Mouse (Mus musculus) liver, embryonic 15.5 days (tissue): ENCODE results near the gene Fer1l4. TPM values are rescaled to one million over a fixed set of nuclear protein-coding genes. Genes with fewer than 3 reads are reported as not detected.

Experiments
- polyA plus RNA-seq: library from polyadenylated mRNA; unstranded; fragments of >200 nt; fragmentation: Nextera tagmentation; extraction: Ambion mirVana; gene quantifications from 2 replicates; pipeline ENCODE4 v1.2.1, GENCODE M21; 2015

Fer1l4 gene
- polyA plus RNA-seq, 1 experiment from 2014 or later: not detected

Other genes with a start within 250 kb of the Fer1l4 start
- 4.9 and 5.6 TPM in 2 replicates for gene BC029722, start 233.5 kb downstream of the Fer1l4 start, polyA plus RNA-seq
- gene Eif6, start 226.0 kb downstream of the Fer1l4 start, polyA plus RNA-seq: 131 and 135 TPM in 2 replicates
- gene Fam83c, start 218.1 kb downstream of the Fer1l4 start, polyA plus RNA-seq: 0.07 and 0.09 TPM in 2 replicates
- 32.1 and 33.5 TPM in 2 replicates for gene Uqcc1, start 122.6 kb downstream of the Fer1l4 start, polyA plus RNA-seq
- not detected in 2 replicates for gene Gm15557, start 112.2 kb downstream of the Fer1l4 start, polyA plus RNA-seq
- not detected in 2 replicates for gene Gdf5, start 107.6 kb downstream of the Fer1l4 start, polyA plus RNA-seq
- gene Cep250, start 96.5 kb downstream of the Fer1l4 start, polyA plus RNA-seq: 8.2 and 9.7 TPM in 2 replicates
- 0.78 and 0.90 TPM in 2 replicates for gene 6430550D23Rik, start 45.0 kb downstream of the Fer1l4 start, polyA plus RNA-seq
- 103 and 122 TPM in 2 replicates for gene Ergic3, start 44.9 kb downstream of the Fer1l4 start, polyA plus RNA-seq
- gene Spag4, start 12.2 kb upstream of the Fer1l4 start, polyA plus RNA-seq: 0.62 and 1.1 TPM in 2 replicates
- gene Cpne1, start 59.0 kb upstream of the Fer1l4 start, polyA plus RNA-seq: 20.8 and 22.6 TPM in 2 replicates
- 7.4 and 9.7 TPM in 2 replicates for gene Rbm12, start 59.0 kb upstream of the Fer1l4 start, polyA plus RNA-seq
- 3.9 and 4.0 TPM in 2 replicates for gene Gm28036, start 74.1 kb upstream of the Fer1l4 start, polyA plus RNA-seq
- 159 and 192 TPM in 2 replicates for gene Romo1, start 91.1 kb upstream of the Fer1l4 start, polyA plus RNA-seq
- gene Nfs1, start 91.2 kb upstream of the Fer1l4 start, polyA plus RNA-seq: 50.7 and 52.3 TPM in 2 replicates
- 207 and 223 TPM in 2 replicates for gene Rbm39, start 127.3 kb upstream of the Fer1l4 start, polyA plus RNA-seq
- gene Phf20, start 143.5 kb upstream of the Fer1l4 start, polyA plus RNA-seq: 10.8 and 14.7 TPM in 2 replicates